8 mouse cellular contexts compared by ENCODE assay signal in the genomic region with DNA sequence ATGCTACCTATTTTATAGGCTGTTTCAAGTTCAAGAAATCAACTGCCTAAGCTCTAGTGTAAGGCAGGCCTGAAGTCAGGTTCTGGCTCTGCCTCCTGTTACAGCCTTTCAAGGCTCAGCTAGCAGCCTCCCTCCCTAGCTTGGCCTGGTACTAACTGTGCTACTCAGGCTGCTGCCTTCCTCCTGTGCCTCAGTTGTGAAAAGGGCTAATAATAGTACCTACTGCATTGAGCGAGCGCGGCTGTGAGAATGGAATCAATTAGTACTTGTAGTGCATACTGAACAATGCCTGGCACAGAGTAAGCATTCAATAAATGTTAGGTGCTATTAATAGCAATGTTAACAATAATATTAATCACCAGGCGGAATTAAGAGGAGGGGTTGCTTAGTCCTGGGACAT. TPM values are rescaled to one million over a fixed set of nuclear protein-coding genes. Genes with fewer than 3 reads are reported as not detected.
A peak's percentile ranks its signal among the peaks of the same experiment; 100 is the strongest.
DNase-seq lines count a peak whose midpoint lies in the region; ATAC-seq and TF ChIP-seq lines count a peak whose summit lies in the region.

No protein-coding gene starts in this region.

- no peak for TF ChIP-seq CTCF in olfactory bulb, adult 2 months (IDR thresholded peaks at IDR 0.05; ENCODE audit: insufficient read depth, low read depth, low read length)

- no peak overlapping the region for H3K4me2 ChIP-seq in forebrain, embryonic 14.5 days (ENCODE audit: low read length)

- 0 out of 2 replicates have a peak overlapping the region, but pooled peaks have one; percentile 1 for H3K9ac ChIP-seq in forebrain, embryonic 14.5 days (ENCODE audit: low read length)

- H3K27ac ChIP-seq in forebrain, embryonic 14.5 days (ENCODE audit: low read depth, low read length) = peak overlapping the region; percentile 39; the same call in 1 of the 2 replicates
- peak overlapping the region; percentile 92 for H3K27ac ChIP-seq in olfactory bulb, adult 2 months (ENCODE audit: insufficient read depth, low read depth, low read length)

- peaks cover 29% of the 10 kb centered on the region for H3K36me3 ChIP-seq in forebrain, embryonic 14.5 days (ENCODE audit: control insufficient read depth, insufficient read depth, low read length)

- peak; percentile 98 for DNase-seq in heart, adult 11 months
- DNase-seq in heart, postnatal 4 days = no peak
- DNase-seq in A20 (ENCODE audit: low read depth, low spot score) = peak; percentile 22
- peak; percentile 17 for DNase-seq in forebrain, embryonic 14.5 days (ENCODE audit: low spot score)
- peak; percentile 49 to 56 for DNase-seq in layer of hippocampus, adult 8-10 months (ENCODE audit: low spot score in 2 of 2)
- DNase-seq in adrenal gland, adult 2 months = no peak
- no peak for DNase-seq in ovary, adult 18-20 months (ENCODE audit: low spot score)

- TF ChIP-seq POLR2A in olfactory bulb, adult 2 months (IDR thresholded peaks at IDR 0.05; ENCODE audit: insufficient read depth, low read depth, low read length) = no peak

- peaks cover 28% of the 10 kb centered on the region for H3K4me1 ChIP-seq in forebrain, embryonic 14.5 days (ENCODE audit: control insufficient read depth, insufficient read depth, low read length)
- H3K4me1 ChIP-seq in olfactory bulb, adult 2 months (ENCODE audit: control insufficient read depth, insufficient read depth, low read length) = peaks cover 34% of the 10 kb centered on the region

- H3K4me3 ChIP-seq in forebrain, embryonic 14.5 days (ENCODE audit: low read depth, low read length) = no peak overlapping the region
- no peak overlapping the region for H3K4me3 ChIP-seq in olfactory bulb, adult 2 months (ENCODE audit: insufficient read depth, low read depth, low read length)

- H3K9me3 ChIP-seq in forebrain, embryonic 14.5 days (replicated peaks; ENCODE audit: control insufficient read depth, low read length) = no peaks in the 10 kb centered on the region

- 38% methylated on average over 4 of the region's 4 CpGs for WGBS in forebrain, embryonic 14.5 days
- 8% methylated on average over 4 of the region's 4 CpGs for WGBS in olfactory bulb, adult 2 months

- H3K27me3 ChIP-seq in forebrain, embryonic 14.5 days (replicated peaks; ENCODE audit: control insufficient read depth, insufficient read depth, low read length) = no peaks in the 10 kb centered on the region

- ATAC-seq in forebrain, embryonic 14.5 days = no peak

RNA-seq across cellular contexts. Expression of gene Bcl2l1, which starts 11.6 kb away (rescaled TPM):
- total RNA-seq in heart, postnatal 4 days (2021) = 10 to 100 TPM; 39.0 to 45.0 TPM
- 179 and 189 TPM in 2 replicates for polyA plus RNA-seq in forebrain, embryonic 14.5 days (2014; fragmentation: Nextera tagmentation; extraction: Ambion mirVana)
- total RNA-seq in layer of hippocampus, adult 8-10 months (2022) = 100 to 1,000 TPM; 124 to 140 (median 132) TPM
- polyA plus RNA-seq in olfactory bulb, adult 2 months (2012; ENCODE audit: insufficient read depth, insufficient read length, low replicate concordance, missing spikeins) = 296 and 622 TPM in 2 replicates
- 10 to 100 TPM; 54.3 to 79.7 TPM for total RNA-seq in adrenal gland, adult 2 months (2021)
- 42.4 and 43.8 TPM in 2 replicates for polyA plus RNA-seq in adrenal gland, adult 2 months (2012; rRNA removed)

RNA-seq across cellular contexts. Expression of gene Tpx2, which starts 27.8 kb away (rescaled TPM):
- total RNA-seq in heart, postnatal 4 days (2021) = 10 to 100 TPM; 42.4 to 51.9 TPM
- 70.1 and 81.5 TPM in 2 replicates for polyA plus RNA-seq in forebrain, embryonic 14.5 days (2014; fragmentation: Nextera tagmentation; extraction: Ambion mirVana)
- 1 to 10 TPM; 1.2 to 2.3 (median 1.7) TPM for total RNA-seq in layer of hippocampus, adult 8-10 months (2022)
- polyA plus RNA-seq in olfactory bulb, adult 2 months (2012; ENCODE audit: insufficient read depth, insufficient read length, low replicate concordance, missing spikeins) = 120 TPM in 1 of 2 replicates, not detected in the other
- 1 to 10 TPM; 2.0 to 4.2 TPM for total RNA-seq in adrenal gland, adult 2 months (2021)
- polyA plus RNA-seq in adrenal gland, adult 2 months (2012; rRNA removed) = 0.18 and 0.40 TPM in 2 replicates

Comparison
In these comparisons a context has a peak if more than half of its experiments do, and no peak if none do; other contexts are left out.
1. DNase-seq: peak in heart, adult 11 months (single experiment), A20 (single experiment), forebrain, embryonic 14.5 days (single experiment) and layer of hippocampus, adult 8-10 months (2 of 2); none in heart, postnatal 4 days (single experiment), adrenal gland, adult 2 months (single experiment) and ovary, adult 18-20 months (single experiment).
2. RNA of gene Tpx2, which starts 27.8 kb away (total RNA-seq): 42.4 to 51.9 TPM in heart, postnatal 4 days; 2.0 to 4.2 TPM in adrenal gland, adult 2 months and 1.2 to 2.3 TPM in layer of hippocampus, adult 8-10 months; every median in the first group is over 4 times any median in the second.